8 mouse cellular contexts compared by ENCODE assay signal in genomic region chr16:35490231-35491070, GRCm38 (mm10). TPM values are rescaled to one million over a fixed set of nuclear protein-coding genes. Genes with fewer than 3 reads are reported as not detected.
DNase-seq lines count a peak whose midpoint lies in the region; ATAC-seq and TF ChIP-seq lines count a peak whose summit lies in the region.

Gene Pdia5 (minus strand): TSS chr16:35490873.

- 0 out of 2 replicates have a peak, but pooled peaks cover 3% of the 10 kb centered on the region for H3K27me3 ChIP-seq in intestine, postnatal 0 days (replicated peaks; ENCODE audit: control insufficient read depth, insufficient read depth, low read length)

- H3K27ac ChIP-seq in intestine, postnatal 0 days (ENCODE audit: low read depth, low read length), result no peak within 1 kb of the TSS

- H3K4me3 ChIP-seq in intestine, postnatal 0 days (ENCODE audit: low read depth, low read length), result peak within 1 kb of the TSS; percentile 73

- peak; percentile 93 for ATAC-seq in granulocyte monocyte progenitor cell, adult 5-6 weeks (replicated peaks; ENCODE audit: poor library complexity, severe bottlenecking)
- peak; percentile 83 for ATAC-seq in intestine, postnatal 0 days
- peak; percentile 77 for ATAC-seq in megakaryocyte-erythroid progenitor cell, adult 5-6 weeks (replicated peaks; ENCODE audit: low FRiP score, low TSS enrichment, poor library complexity, severe bottlenecking)

- H3K9me3 ChIP-seq in intestine, postnatal 0 days (ENCODE audit: control insufficient read depth), result no peaks in the 10 kb centered on the region

- peak within 1 kb of the TSS; percentile 50 for H3K9ac ChIP-seq in intestine, postnatal 0 days (ENCODE audit: low read depth, low read length)

- no peaks in the 10 kb centered on the region for H3K4me1 ChIP-seq in intestine, postnatal 0 days (replicated peaks; ENCODE audit: control insufficient read depth, insufficient read depth, low read length)

- peak; percentile 22; the same call in 1 of the 2 replicates for TF ChIP-seq CTCF in intestine, postnatal 0 days (IDR thresholded peaks at IDR 0.05; ENCODE audit: low read depth)

- peak; percentile 95 to 96 for DNase-seq in adrenal gland, postnatal 36 days
- DNase-seq in embryo, embryonic 9.5 days (ENCODE audit: extremely low spot score), result peak; percentile 87
- DNase-seq in left cerebral cortex, postnatal 25 days (ENCODE audit: low spot score in 2 of 2), result peak; percentile 88 to 93
- DNase-seq in skeletal muscle tissue, adult 2 months (ENCODE audit: low read depth, low spot score), result peak; percentile 70
- no peak for DNase-seq in T-cell, adult 2 months (ENCODE audit: low spot score)

- WGBS in intestine, postnatal 0 days, result under 1% methylated on average over 65 of the region's 66 CpGs

- H3K4me2 ChIP-seq in intestine, postnatal 0 days (replicated peaks; ENCODE audit: low read depth), result peak within 1 kb of the TSS; percentile 98

- intact Hi-C loops in left cerebral cortex, postnatal 25 days (cut with DNase I), result no loop called here

- no peaks in the 10 kb centered on the region for H3K36me3 ChIP-seq in intestine, postnatal 0 days (ENCODE audit: control insufficient read depth, insufficient read depth)

RNA-seq across cellular contexts. Expression of gene Pdia5, which starts in this region (rescaled TPM):
- 10 to 100 TPM; 18.6 to 21.4 TPM for total RNA-seq in adrenal gland, postnatal 36 days (2021)
- total RNA-seq in granulocyte monocyte progenitor cell, adult 5-6 weeks (2014; fragmentation: Nextera tagmentation), result 31.8 and 32.9 TPM in 2 replicates
- 11.1 and 11.5 TPM in 2 replicates for total RNA-seq in granulocyte monocyte progenitor cell, adult 5-6 weeks (2017)
- polyA plus RNA-seq in intestine, postnatal 0 days (2015; fragmentation: Nextera tagmentation; extraction: Ambion mirVana), result 19.6 and 24.4 TPM in 2 replicates
- total RNA-seq in left cerebral cortex, postnatal 25 days (2021), result 1 to 10 TPM; 3.9 to 5.1 TPM
- 2.5 and 4.7 TPM in 2 replicates for total RNA-seq in megakaryocyte-erythroid progenitor cell, adult 5-6 weeks (2014; fragmentation: Nextera tagmentation)
- total RNA-seq in megakaryocyte-erythroid progenitor cell, adult 5-6 weeks (2017), result 2.3 TPM in 1 of 2 replicates, not detected in the other
